Mouse (Mus musculus): ENCODE results near the gene Nkg7.
A peak's percentile ranks its signal among the peaks of the same experiment; 100 is the strongest.
"Not testable (repeated sequence)": the region's sequence is repeated elsewhere in the genome, so short reads cannot be mapped to it uniquely, and the experiment has no call there.

Gene Nkg7

GRCm38 (mm10) chr7:43436341-43437255 lies at the start of gene Nkg7:
Gene Nkg7 (plus strand): TSS chr7:43437073.
- no peak for DNase-seq (ENCODE audit: low read depth, low spot score)

- no peak for DNase-seq (ENCODE audit: low read depth, low spot score)
Observed at GRCm38 (mm10) chr7:43392349-43393121, 44.3 kb upstream of the Nkg7 start.

- DNase-seq (ENCODE audit: low read depth, low spot score) = no peak
Observed at GRCm38 (mm10) chr7:43399501-43399900, 37.4 kb upstream of the Nkg7 start.

- DNase-seq (ENCODE audit: low read depth, low spot score) = no peak
Observed at GRCm38 (mm10) chr7:43402718-43403117, 34.2 kb upstream of the Nkg7 start.

GRCm38 (mm10) chr7:43407573-43407972 lies 29.3 kb upstream of the Nkg7 start:
- no peak for DNase-seq (ENCODE audit: low read depth, low spot score)

- no peak for DNase-seq (ENCODE audit: low read depth, low spot score)
Observed at GRCm38 (mm10) chr7:43408131-43408553, 28.7 kb upstream of the Nkg7 start, which contains the start of gene Siglecg. Gene Siglecg (plus strand): TSS chr7:43408204.

GRCm38 (mm10) chr7:43409084-43409483 lies 27.8 kb upstream of the Nkg7 start:
- DNase-seq (ENCODE audit: low read depth, low spot score) = no peak

- DNase-seq (ENCODE audit: low read depth, low spot score) = not testable (repeated sequence)
Observed at GRCm38 (mm10) chr7:43411724-43412123, 25.1 kb upstream of the Nkg7 start.

GRCm38 (mm10) chr7:43417298-43417697 lies 19.6 kb upstream of the Nkg7 start:
- DNase-seq (ENCODE audit: low read depth, low spot score) = no peak

GRCm38 (mm10) chr7:43422995-43423617 lies 13.8 kb upstream of the Nkg7 start:
- DNase-seq (ENCODE audit: low read depth, low spot score) = peak; percentile 54

GRCm38 (mm10) chr7:43423991-43424625 lies 12.8 kb upstream of the Nkg7 start:
- no peak for DNase-seq (ENCODE audit: low read depth, low spot score)

- DNase-seq (ENCODE audit: low read depth, low spot score) = no peak
Observed at GRCm38 (mm10) chr7:43427406-43427805, 9.5 kb upstream of the Nkg7 start, which contains the start of gene Lim2. Gene Lim2 (plus strand): TSS chr7:43427670.

GRCm38 (mm10) chr7:43429500-43429899 lies 7.4 kb upstream of the Nkg7 start:
- DNase-seq (ENCODE audit: low read depth, low spot score) = no peak

GRCm38 (mm10) chr7:43432891-43433290 lies 4.0 kb upstream of the Nkg7 start:
- DNase-seq (ENCODE audit: low read depth, low spot score) = no peak

GRCm38 (mm10) chr7:43434676-43435075 lies 2.2 kb upstream of the Nkg7 start:
- DNase-seq (ENCODE audit: low read depth, low spot score) = no peak

- no peak for DNase-seq (ENCODE audit: low read depth, low spot score)
Observed at GRCm38 (mm10) chr7:43438611-43439010, 1.7 kb downstream of the Nkg7 start.

- no peak for DNase-seq (ENCODE audit: low read depth, low spot score)
Observed at GRCm38 (mm10) chr7:43440482-43440881, 3.6 kb downstream of the Nkg7 start, which contains the start of gene Cldnd2. Gene Cldnd2 (plus strand): TSS chr7:43440782.

- no peak for DNase-seq (ENCODE audit: low read depth, low spot score)
Observed at GRCm38 (mm10) chr7:43441071-43441470, 4.2 kb downstream of the Nkg7 start.

GRCm38 (mm10) chr7:43442684-43443083 lies 5.8 kb downstream of the Nkg7 start:
- DNase-seq (ENCODE audit: low read depth, low spot score) = no peak

- peak; percentile 24 for DNase-seq (ENCODE audit: low read depth, low spot score)
Observed at GRCm38 (mm10) chr7:43443126-43443916, 6.4 kb downstream of the Nkg7 start.

- DNase-seq (ENCODE audit: low read depth, low spot score) = peak; percentile 88
Observed at GRCm38 (mm10) chr7:43443917-43444293, 7.0 kb downstream of the Nkg7 start, which contains the start of the genes Etfb and Gm45233. Gene Etfb (plus strand): TSS chr7:43444083. Gene Gm45233 (plus strand): TSS chr7:43444128.
